Mouse (Mus musculus): ENCODE results near the gene Srr. TPM values are rescaled to one million over a fixed set of nuclear protein-coding genes. Genes with fewer than 3 reads are reported as not detected.

Srr gene
- polyA plus RNA-seq, 1 experiment from 2014 or later = 39.5 TPM

DNA sequence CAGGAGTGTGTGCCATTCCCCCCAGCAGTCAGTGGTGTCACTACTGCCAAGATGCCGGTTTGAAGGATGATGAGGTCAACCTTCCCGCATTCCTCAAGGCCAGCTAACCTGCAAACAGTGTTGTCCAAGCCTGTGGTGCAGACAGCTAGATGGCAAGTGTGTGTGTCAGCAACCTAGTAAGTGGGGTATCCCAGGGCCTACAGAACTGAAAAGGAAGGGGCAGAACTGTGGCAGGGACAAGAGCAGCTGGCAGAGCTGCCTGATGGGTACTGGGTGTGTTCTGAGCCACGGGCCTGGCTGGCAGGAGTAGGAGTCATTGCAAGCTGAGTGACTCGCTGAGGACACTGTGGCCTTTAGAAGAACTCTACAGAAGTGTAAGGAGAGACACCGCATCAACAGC is 63.6 kb downstream of the Srr start:
- no peaks in the 10 kb centered on the region for H3K4me1 ChIP-seq (ENCODE audit: control insufficient read depth, insufficient read depth, low read depth, low read length)
- 82% methylated on average over 5 of the region's 5 CpGs for WGBS
- no peaks in the 10 kb centered on the region for H3K9me3 ChIP-seq (ENCODE audit: control insufficient read depth, low read length)
- H3K27ac ChIP-seq (ENCODE audit: low read depth, low read length) = no peak overlapping the region
- H3K4me3 ChIP-seq (ENCODE audit: low read length) = no peak overlapping the region
- H3K36me3 ChIP-seq (ENCODE audit: control insufficient read depth, insufficient read depth, low read length) = peaks cover 19% of the 10 kb centered on the region; the same call in 1 of the 2 replicates
- no peaks in the 10 kb centered on the region for H3K27me3 ChIP-seq (replicated peaks; ENCODE audit: control insufficient read depth, insufficient read depth, low read length)
- no peak overlapping the region for H3K9ac ChIP-seq (ENCODE audit: low read depth, low read length)
- no peak for ATAC-seq
- H3K4me2 ChIP-seq (ENCODE audit: low read length) = no peak overlapping the region

GRCm38 (mm10) chr11:74857756-74858155 is 68.0 kb downstream of the Srr start:
- ATAC-seq = no peak
- WGBS = 88% methylated on average over 9 of the region's 9 CpGs
- H3K36me3 ChIP-seq (ENCODE audit: control insufficient read depth, insufficient read depth, low read length) = peaks cover 12% of the 10 kb centered on the region; the same call in 1 of the 2 replicates

More at GRCm38 (mm10) chr11:74857756-74858155, 68.0 kb downstream of the Srr start:
- H3K4me2 ChIP-seq (ENCODE audit: low read length) = no peak overlapping the region
- no peaks in the 10 kb centered on the region for H3K27me3 ChIP-seq (replicated peaks; ENCODE audit: control insufficient read depth, insufficient read depth, low read length)
- H3K9me3 ChIP-seq (ENCODE audit: control insufficient read depth, low read length) = no peaks in the 10 kb centered on the region
- no peak overlapping the region for H3K4me3 ChIP-seq (ENCODE audit: low read length)
- H3K4me1 ChIP-seq (ENCODE audit: control insufficient read depth, insufficient read depth, low read depth, low read length) = no peaks in the 10 kb centered on the region
- no peak overlapping the region for H3K27ac ChIP-seq (ENCODE audit: low read depth, low read length)
- no peak overlapping the region for H3K9ac ChIP-seq (ENCODE audit: low read depth, low read length)

Small RNA genes within 50 kb of the gene (microRNA-seq; reads per million reads assigned to microRNA genes)
- 0.62 reads per million for gene Mir6926

Other genes starting within 250 kb of the Srr start
- 46.0 and 46.8 TPM in 2 replicates for gene Pafah1b1, start 201.3 kb downstream of the Srr start, polyA plus RNA-seq (2015; fragmentation: Nextera tagmentation; extraction: Ambion mirVana)
- gene Mettl16, start 155.1 kb downstream of the Srr start, polyA plus RNA-seq (2015; fragmentation: Nextera tagmentation; extraction: Ambion mirVana) = 52.2 and 55.3 TPM in 2 replicates
- gene Mnt, start 95.0 kb downstream of the Srr start, polyA plus RNA-seq (2015; fragmentation: Nextera tagmentation; extraction: Ambion mirVana) = 7.3 and 8.4 TPM in 2 replicates
- 25.1 and 27.2 TPM in 2 replicates for gene Sgsm2, start 28.9 kb downstream of the Srr start, polyA plus RNA-seq (2015; fragmentation: Nextera tagmentation; extraction: Ambion mirVana)
- 26.1 and 29.6 TPM in 2 replicates for gene Tsr1, start 27.9 kb downstream of the Srr start, polyA plus RNA-seq (2015; fragmentation: Nextera tagmentation; extraction: Ambion mirVana)
- gene Smg6, start 125 bp downstream of the Srr start, polyA plus RNA-seq (2015; fragmentation: Nextera tagmentation; extraction: Ambion mirVana) = 11.6 and 14.0 TPM in 2 replicates
- gene Hic1, start 243.6 kb upstream of the Srr start, polyA plus RNA-seq (2015; fragmentation: Nextera tagmentation; extraction: Ambion mirVana) = 1.9 and 2.2 TPM in 2 replicates

Measured in hindbrain, embryonic 16.5 days (tissue).